Mouse (Mus musculus) C2C12 (cell line): ENCODE data around the gene Pgm2. TPM values are rescaled to one million over a fixed set of nuclear protein-coding genes. Genes with fewer than 3 reads are reported as not detected.
A peak's percentile ranks its signal among the peaks of the same experiment; 100 is the strongest.

Source experiments
- H3K27me3 ChIP-seq: one replicate; pipeline ENCODE4 v1.6.1; 2011; ENCODE audit not compliant: control insufficient read depth, insufficient read depth, insufficient read length
- H3K36me3 ChIP-seq: one replicate; pipeline ENCODE4 v1.6.1; 2011; ENCODE audit not compliant: control insufficient read depth, insufficient read depth
- H3K4me3 ChIP-seq: one replicate; pipeline ENCODE4 v1.5.1; 2011; ENCODE audit warnings: mild to moderate bottlenecking, control low read depth; ENCODE audit not compliant: poor library complexity, insufficient read depth, severe bottlenecking
- H3K79me2 ChIP-seq: one replicate; pipeline ENCODE4 v1.6.1; 2011; ENCODE audit not compliant: control insufficient read depth, insufficient read depth
- H3K79me3 ChIP-seq: one replicate; pipeline ENCODE4 v1.6.1; 2011; ENCODE audit warnings: low read depth, control low read depth
- H3ac ChIP-seq: one replicate; pipeline ENCODE3; 2011; ENCODE audit warnings: low read depth; ENCODE audit not compliant: control insufficient read depth, insufficient read length
- CEBPB ChIP-seq: IDR thresholded peaks from one replicate; pipeline ENCODE4 v1.6.1; 2011; ENCODE audit warnings: low read depth, mild to moderate bottlenecking, control low read depth, moderate library complexity
- CTCF ChIP-seq: IDR thresholded peaks from one replicate; pipeline ENCODE4 v1.5.1; 2011; ENCODE audit not compliant: control insufficient read depth, insufficient read depth, insufficient read length
- FOSL1 ChIP-seq: IDR thresholded peaks from one replicate; pipeline ENCODE4 v1.8.0; 2011; ENCODE audit warnings: mild to moderate bottlenecking, low read length; ENCODE audit not compliant: poor library complexity, insufficient read depth, severe bottlenecking
- MAX ChIP-seq: IDR thresholded peaks from one replicate; pipeline ENCODE4 v1.6.1; 2011; ENCODE audit warnings: mild to moderate bottlenecking, control low read depth
- MYOD1 ChIP-seq: IDR thresholded peaks from one replicate; pipeline ENCODE4 v1.6.1; 2011; ENCODE audit warnings: low read depth; ENCODE audit not compliant: control insufficient read depth, insufficient read length
- MYOG ChIP-seq: IDR thresholded peaks from one replicate; pipeline ENCODE4 v1.6.1; 2011; ENCODE audit not compliant: control insufficient read depth, insufficient read length; ENCODE audit errors: extremely low read depth
- USF1 ChIP-seq: IDR thresholded peaks from one replicate; pipeline ENCODE4 v1.6.1; 2011; ENCODE audit warnings: low read depth, mild to moderate bottlenecking, control low read depth, moderate library complexity
- polyA plus RNA-seq: library from polyadenylated mRNA; unstranded; fragments of >200 nt; fragmentation: generic; extraction: Trizol; gene quantifications from one replicate; pipeline ENCODE4 v1.2.1, GENCODE M21; 2012; ENCODE audit warnings: missing spikeins

The Pgm2 gene
- polyA plus RNA-seq, 1 experiment: 22.6 TPM

DNA sequence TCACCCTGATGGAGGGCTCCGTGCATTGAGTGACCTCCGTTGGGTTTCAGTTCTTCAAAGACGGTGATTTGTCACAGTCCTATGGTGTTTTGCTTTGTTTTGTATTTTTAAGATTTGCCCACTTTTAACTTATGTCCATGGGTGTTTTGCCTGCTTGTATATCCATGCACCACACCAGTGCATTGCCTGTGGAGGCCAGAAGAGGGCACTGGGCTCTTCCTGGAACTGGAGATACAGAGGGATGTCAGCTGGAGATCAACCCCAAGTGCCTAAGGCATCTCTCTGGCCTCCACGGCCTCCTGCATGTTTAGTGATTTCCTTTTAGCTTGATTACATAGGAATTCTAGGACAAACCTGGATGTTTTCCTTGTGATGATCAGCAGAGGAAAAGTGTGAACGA, 43.6 kb downstream of the Pgm2 start:
- Histone ChIP-seq H3K36me3 (no peaks in the 10 kb centered on the region), H3ac (no peak overlapping the region), H3K79me3 (no peaks in the 10 kb centered on the region), H3K79me2 (no peaks in the 10 kb centered on the region), H3K27me3 (no peaks in the 10 kb centered on the region), H3K4me3 (no peak overlapping the region)
- TF ChIP-seq CEBPB: no peak
- TF ChIP-seq CTCF: peak; percentile 1
- TF ChIP-seq FOSL1: no peak
- TF ChIP-seq MYOG: no peak

- H3ac ChIP-seq: no peak overlapping the region
- TF ChIP-seq CEBPB (no peak), FOSL1 (no peak), MYOG (no peak), CTCF (no peak), MAX (no peak), MYOD1 (no peak), USF1 (no peak)
- no peaks in the 10 kb centered on the region for H3K36me3 ChIP-seq
- no peaks in the 10 kb centered on the region for H3K79me3 ChIP-seq
- no peaks in the 10 kb centered on the region for H3K79me2 ChIP-seq
- no peak overlapping the region for H3K4me3 ChIP-seq
- H3K27me3 ChIP-seq: no peaks in the 10 kb centered on the region
Observed at GRCm38 (mm10) chr5:64140202-64140601, 47.5 kb downstream of the Pgm2 start.

DNA sequence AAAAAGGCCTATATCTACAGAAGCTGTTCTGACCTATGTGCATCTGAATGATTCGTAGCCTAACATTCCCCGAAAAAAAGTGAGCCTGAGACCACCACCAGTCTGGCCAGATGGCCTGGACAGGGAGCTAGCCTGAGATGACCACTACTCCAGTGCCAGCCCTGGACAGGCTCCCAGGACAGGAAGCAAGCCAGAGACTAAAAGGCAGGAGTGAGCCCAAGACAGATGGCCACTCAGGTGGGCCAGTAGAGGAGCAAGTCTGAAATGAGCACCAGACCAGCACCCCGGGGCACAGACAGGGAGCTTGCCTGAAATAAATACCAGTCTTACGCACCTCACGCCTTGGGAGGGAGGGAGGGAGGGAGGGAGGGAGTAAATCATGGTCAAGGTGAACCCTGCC, 51.6 kb downstream of the Pgm2 start:
- Histone ChIP-seq H3K4me3 (no peak overlapping the region), H3K27me3 (no peaks in the 10 kb centered on the region), H3K79me3 (no peaks in the 10 kb centered on the region), H3ac (no peak overlapping the region), H3K36me3 (no peaks in the 10 kb centered on the region), H3K79me2 (no peaks in the 10 kb centered on the region)
- no peak for TF ChIP-seq CTCF
- TF ChIP-seq MYOD1: no peak
- TF ChIP-seq MAX: no peak
- no peak for TF ChIP-seq FOSL1
- no peak for TF ChIP-seq CEBPB
- TF ChIP-seq MYOG: no peak
- TF ChIP-seq USF1: no peak

DNA sequence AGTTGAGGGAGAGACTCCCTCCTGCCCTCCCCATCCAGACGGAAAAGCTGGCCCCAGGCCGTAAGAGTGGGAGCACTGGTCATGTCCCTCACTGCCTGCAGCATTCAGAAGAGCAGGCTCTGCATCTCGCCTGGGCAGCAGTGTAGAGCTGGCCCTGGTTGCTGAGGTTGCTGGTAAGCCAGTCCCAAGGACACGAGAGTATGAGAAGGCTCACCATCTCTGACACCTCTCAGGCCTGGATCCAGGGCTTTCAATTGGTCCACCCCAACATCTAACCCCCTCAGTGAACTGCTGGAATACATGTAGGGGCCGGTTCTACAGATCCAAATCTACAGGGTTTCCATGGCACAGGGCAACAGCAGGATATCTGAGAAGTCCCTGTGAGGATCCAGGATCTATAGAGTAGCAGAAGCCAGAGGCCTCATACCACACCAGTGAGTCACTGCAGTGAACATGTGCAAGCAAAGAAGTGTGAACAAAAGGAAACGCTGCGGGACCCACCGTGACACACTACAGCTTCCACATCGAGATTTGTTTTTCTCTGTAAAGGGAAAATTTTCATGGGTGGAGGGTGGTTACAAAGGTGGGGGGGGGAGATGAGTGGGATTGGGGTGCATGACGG, 53.7 kb downstream of the Pgm2 start:
- Histone ChIP-seq H3ac (no peak overlapping the region), H3K4me3 (no peak overlapping the region), H3K36me3 (no peaks in the 10 kb centered on the region), H3K27me3 (no peaks in the 10 kb centered on the region), H3K79me3 (no peaks in the 10 kb centered on the region), H3K79me2 (no peaks in the 10 kb centered on the region)
- TF ChIP-seq MYOD1 (no peak), MAX (peak; percentile 90)

GRCm38 (mm10) chr5:64149184-64150127, 56.7 kb downstream of the Pgm2 start:
- H3K79me2 ChIP-seq: no peaks in the 10 kb centered on the region
- TF ChIP-seq USF1 (no peak), CTCF (no peak), MYOD1 (no peak), FOSL1 (no peak), CEBPB (no peak), MYOG (no peak), MAX (no peak)
- no peak overlapping the region for H3K4me3 ChIP-seq

More at GRCm38 (mm10) chr5:64149184-64150127, 56.7 kb downstream of the Pgm2 start:
- Histone ChIP-seq H3K27me3 (no peaks in the 10 kb centered on the region), H3ac (no peak overlapping the region), H3K79me3 (no peaks in the 10 kb centered on the region), H3K36me3 (no peaks in the 10 kb centered on the region)
